In the genomic region with DNA sequence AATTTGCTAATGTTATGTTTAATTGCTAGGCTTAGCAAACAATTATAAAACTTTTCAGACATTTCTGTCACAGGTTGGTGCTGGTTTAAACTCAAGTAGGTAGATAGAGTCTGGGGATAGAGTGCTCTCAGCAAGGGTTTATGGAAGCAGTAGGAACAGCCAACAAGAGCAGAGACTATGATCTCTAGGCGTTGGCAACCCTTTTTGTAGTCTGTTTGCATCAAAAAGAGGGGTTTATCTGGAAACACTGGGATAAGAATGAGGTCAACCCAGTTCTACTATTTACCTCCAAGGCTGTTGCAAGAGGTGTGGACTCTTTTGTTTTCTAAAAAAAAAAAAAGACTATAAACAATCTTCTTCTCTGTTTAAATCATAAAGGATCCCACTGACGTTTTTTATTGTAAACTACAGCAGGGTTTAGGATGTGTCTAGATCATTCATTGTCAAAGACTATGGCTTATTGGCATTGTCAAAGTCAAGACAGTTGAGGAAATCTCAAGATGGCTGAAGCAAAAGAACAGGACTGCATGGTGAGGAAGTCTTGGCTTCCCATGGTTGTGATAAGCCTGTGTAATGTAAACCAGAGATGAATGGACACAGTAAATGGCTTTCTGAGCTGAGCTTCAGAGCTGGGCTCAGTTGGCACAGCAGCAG, we compare ENCODE assay signal across 22 mouse cellular contexts.
"Had no signal": no experiment of that assay in that cellular context is flagged by ENCODE, and none has a peak within 500 bp of the region (broad histone marks: within the 10 kb centered on the region; RNA-seq: fewer than 3 reads in every experiment).

No protein-coding gene starts in this region.

- H3K4me1 ChIP-seq: liver, embryonic 13.5 days; megakaryocyte, embryonic 14.5 days; midbrain, embryonic 10.5 days; neural tube, embryonic 12.5 days; neural tube, embryonic 15.5 days had no signal

- H3K9me3 ChIP-seq: liver, embryonic 13.5 days; megakaryocyte, embryonic 14.5 days; midbrain, embryonic 10.5 days; neural tube, embryonic 12.5 days; neural tube, embryonic 15.5 days had no signal

- H3K9ac ChIP-seq: liver, embryonic 13.5 days; lung, embryonic 14.5 days; neural tube, embryonic 12.5 days; neural tube, embryonic 15.5 days had no signal

- H3K4me2 ChIP-seq: liver, embryonic 13.5 days; lung, embryonic 14.5 days; neural tube, embryonic 12.5 days; neural tube, embryonic 15.5 days had no signal

- H3K4me3 ChIP-seq: layer of hippocampus, adult 2 months; left cerebral cortex, adult 2 months; liver, embryonic 13.5 days; megakaryocyte, embryonic 14.5 days; midbrain, embryonic 10.5 days; neural tube, embryonic 12.5 days; neural tube, embryonic 15.5 days had no signal

- H3K27me3 ChIP-seq: liver, embryonic 13.5 days; megakaryocyte, embryonic 14.5 days; neural tube, embryonic 12.5 days; neural tube, embryonic 15.5 days had no signal

- H3K36me3 ChIP-seq: liver, embryonic 13.5 days; midbrain, embryonic 10.5 days; neural tube, embryonic 12.5 days; neural tube, embryonic 15.5 days had no signal

- H3K27ac ChIP-seq: layer of hippocampus, adult 2 months; left cerebral cortex, adult 2 months; liver, embryonic 13.5 days; midbrain, embryonic 10.5 days; neural tube, embryonic 12.5 days; neural tube, embryonic 15.5 days; stomach, postnatal 0 days had no signal

- DNase-seq: kidney, adult 8-10 months; kidney, postnatal 14 days; kidney, postnatal 4 days; layer of hippocampus, adult 9-11 months; liver, embryonic 13.5 days; lung, embryonic 14.5 days; lung, postnatal 10 days; lung, postnatal 36 days; midbrain, embryonic 14.5 days; right cerebral cortex, adult 18-20 months; right cerebral cortex, postnatal 14 days; right cerebral cortex, postnatal 4 days; thymus, adult 2 months; thymus, postnatal 14 days; thymus, postnatal 4 days had no signal
